Mouse (Mus musculus) liver, embryonic 16.5 days (tissue): ENCODE measurements at regions not wholly inside any gene's neighbourhood (a gene's known extent, or its start where the extent isn't known, plus 50 kb on each side); places are given as distances from the start of the nearest gene placed in this dataset.
"Not testable (repeated sequence)": the region's sequence is repeated elsewhere in the genome, so short reads cannot be mapped to it uniquely, and the experiment has no call there.

ENCODE experiments used
- ATAC-seq: fragments of 200-750 bp; cut with Nextera tagmentation; 2 replicates; pipeline ENCODE4 v1.8.0; 2017; ENCODE audit warnings: low read depth, mild to moderate bottlenecking, moderate number of reproducible peaks, moderate library complexity
- H3K27ac ChIP-seq: fragments of 300-500 bp; sonication (generic); 2 replicates; pipeline ENCODE4 v1.5.1; 2014; ENCODE audit warnings: mild to moderate bottlenecking, low read length
- H3K27me3 ChIP-seq: fragments of 300-500 bp; sonication (generic); 2 replicates; pipeline ENCODE4 v1.6.1; 2014; ENCODE audit warnings: low read depth, low read length, mixed read lengths; ENCODE audit not compliant: control insufficient read depth, insufficient read depth
- H3K36me3 ChIP-seq: fragments of 300-500 bp; sonication (generic); 2 replicates; pipeline ENCODE4 v1.6.1; 2014; ENCODE audit warnings: mild to moderate bottlenecking; ENCODE audit not compliant: control insufficient read depth, insufficient read depth
- H3K4me1 ChIP-seq: fragments of 300-500 bp; sonication (generic); 2 replicates; pipeline ENCODE4 v1.6.1; 2014; ENCODE audit warnings: low read depth, low read length, mixed read lengths; ENCODE audit not compliant: control insufficient read depth
- H3K4me2 ChIP-seq: fragments of 300-500 bp; sonication (generic); 2 replicates; pipeline ENCODE4 v1.6.1; 2014; ENCODE audit warnings: low read depth, low read length, mixed read lengths
- H3K4me3 ChIP-seq: fragments of 300-500 bp; sonication (generic); 2 replicates; pipeline ENCODE4 v1.5.1; 2014; ENCODE audit warnings: low read depth, mild to moderate bottlenecking, low read length
- H3K9ac ChIP-seq: fragments of 300-500 bp; sonication (generic); 2 replicates; pipeline ENCODE4 v1.6.1; 2014; ENCODE audit warnings: low read depth, low read length
- H3K9me3 ChIP-seq: fragments of 300-500 bp; sonication (generic); replicated peaks from 2 replicates; pipeline ENCODE4 v1.6.1; 2016; ENCODE audit warnings: low read length; ENCODE audit not compliant: control insufficient read depth
- WGBS: fragments of 180-500 bp; shearing (Covaris S2); extraction: QIAGEN DNeasy Blood & Tissue Kit; methylation state at CpG from one replicate; pipeline ENCODE4 v1.1.7; 2014; ENCODE audit not compliant: insufficient replicate concordance; 5-methylcytosine and 5-hydroxymethylcytosine counted together

GRCm38 (mm10) chrX:4136135-4136534, 60.2 kb upstream of the Btbd35f28 start:
- H3K27ac ChIP-seq, H3K4me3 ChIP-seq, H3K9ac ChIP-seq, H3K9me3 ChIP-seq, H3K36me3 ChIP-seq, H3K4me2 ChIP-seq, H3K4me1 ChIP-seq, H3K27me3 ChIP-seq: not testable (repeated sequence)
- peak; percentile 88 for ATAC-seq
- 75% methylated on average over 7 of the region's 8 CpGs for WGBS
